Mouse (Mus musculus) left cerebral cortex, postnatal 10 days (tissue): ENCODE data around the gene Gm4631. TPM values are rescaled to one million over a fixed set of nuclear protein-coding genes. Genes with fewer than 3 reads are reported as not detected.
"Not testable (repeated sequence)": the region's sequence is repeated elsewhere in the genome, so short reads cannot be mapped to it uniquely, and the experiment has no call there.

ENCODE experiments used
- DNase-seq, 2 experiments: peaks; one replicate each; pipeline ENCODE4 v3.0.0; 2021 to 2022; ENCODE audit warnings: low spot score in 2 of 2, mixed read lengths in 1 of 2; ENCODE audit errors: extremely low spot score in 1 of 2
- intact Hi-C: fragments of 180-260 bp; cut with DNase I; formaldehyde crosslinking; loops from one replicate; pipeline ENCODE4 v1.15.1; 2025
- total RNA-seq, 2 experiments: library from RNA; stranded (reverse); gene quantifications; 2 replicates each; pipeline ENCODE4 v1.2.3; 2021

The Gm4631 gene
- 10 to 100 TPM; 39.8 to 41.5 TPM for total RNA-seq

- intact Hi-C loops, DNase-seq: not testable (repeated sequence)
These were observed at the start of gene Gm4631 for GRCm38 (mm10) chr2:175338097-175338496. TSS of gene Gm4631 (minus strand) at chr2:175338197.

DNA sequence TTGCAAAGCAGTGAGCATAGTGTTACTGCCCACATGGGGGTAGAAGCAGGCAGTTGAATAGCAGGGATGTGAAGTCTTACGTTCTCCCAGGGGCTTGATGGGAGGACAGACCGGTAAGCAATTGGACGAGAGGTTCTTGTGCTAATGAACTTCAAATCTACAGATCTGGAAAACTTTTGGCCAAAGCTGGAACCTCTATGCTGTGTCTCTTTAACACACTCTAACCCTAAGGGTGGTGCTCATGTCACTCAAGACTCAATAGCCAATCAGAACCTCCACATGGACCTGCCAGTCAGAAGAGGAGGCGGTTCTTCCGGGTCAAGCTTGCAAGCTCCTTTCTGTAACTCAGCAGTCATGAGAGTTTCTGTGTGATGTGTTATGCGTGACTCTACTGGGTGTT lies 34.1 kb upstream of the Gm4631 start, which contains the start of gene Zfp968:
Gene Zfp968, plus strand, starts transcription at position 301 of the 400 bp plus-strand sequence.
- intact Hi-C loops, DNase-seq: not testable (repeated sequence)

GRCm38 (mm10) chr2:175274825-175275224 lies 63.2 kb downstream of the Gm4631 start, which contains the start of gene Gm14440:
TSS of gene Gm14440 (plus strand) at chr2:175275125.
- DNase-seq, intact Hi-C loops: not testable (repeated sequence)

Other genes with a start within 250 kb of the Gm4631 start
- gene Gm14399, start 196.2 kb downstream of the Gm4631 start, total RNA-seq: 10 to 100 TPM; 12.5 to 15.4 TPM
- 1 to 10 TPM; 1.9 to 2.1 TPM for gene Gm14443, start 162.3 kb downstream of the Gm4631 start, total RNA-seq
- gene Gm14391, start 131.3 kb downstream of the Gm4631 start, total RNA-seq: 10 to 100 TPM; 84.8 to 86.5 TPM
- 1 to 10 TPM in 1 of 2 experiments, not detected in 1; 7.6 TPM for gene Gm14440, start 63.1 kb downstream of the Gm4631 start, total RNA-seq
- gene Zfp968, start 34.2 kb upstream of the Gm4631 start, total RNA-seq: 1 to 10 TPM; 3.0 to 3.7 TPM
- gene Gm4724, start 97.6 kb upstream of the Gm4631 start, total RNA-seq: 10 to 100 TPM; 12.2 to 13.2 TPM
- 1 to 10 TPM; 5.7 to 9.9 TPM for gene Zfp965, start 131.8 kb upstream of the Gm4631 start, total RNA-seq